Mouse (Mus musculus) retina, adult 2 months (tissue): Measurements from ENCODE around the gene Tmem131.

Experiments
- DNase-seq: peaks from one replicate; pipeline ENCODE4 v3.0.0-alpha.2; 2012; ENCODE audit warnings: low read depth, low spot score

Gene Tmem131

GRCm38 (mm10) chr1:36785238-36785641 is 158.2 kb downstream of the Tmem131 start:
- DNase-seq: no peak

GRCm38 (mm10) chr1:36784365-36785134 is 158.9 kb downstream of the Tmem131 start:
- DNase-seq: peak; percentile 55

GRCm38 (mm10) chr1:36782476-36782875 is 161.0 kb downstream of the Tmem131 start:
- no peak for DNase-seq

- no peak for DNase-seq
Observed at GRCm38 (mm10) chr1:36780793-36781192, 162.7 kb downstream of the Tmem131 start.

GRCm38 (mm10) chr1:36772198-36772934 is 171.1 kb downstream of the Tmem131 start:
- DNase-seq: no peak

- DNase-seq: no peak
Observed at GRCm38 (mm10) chr1:36770998-36771397, 172.5 kb downstream of the Tmem131 start.

- DNase-seq: no peak
Observed at GRCm38 (mm10) chr1:36769951-36770350, 173.5 kb downstream of the Tmem131 start.

- no peak for DNase-seq
Observed at GRCm38 (mm10) chr1:36768786-36769185, 174.7 kb downstream of the Tmem131 start.

- DNase-seq: no peak
Observed at GRCm38 (mm10) chr1:36767321-36767720, 176.1 kb downstream of the Tmem131 start.

- no peak for DNase-seq
Observed at GRCm38 (mm10) chr1:36766431-36767205, 176.8 kb downstream of the Tmem131 start.

GRCm38 (mm10) chr1:36761568-36761967 is 181.9 kb downstream of the Tmem131 start, which contains the start of gene Zap70:
Gene Zap70 (plus strand): TSS chr1:36761798.
- DNase-seq: no peak

- no peak for DNase-seq
Observed at GRCm38 (mm10) chr1:36761061-36761460, 182.4 kb downstream of the Tmem131 start.

GRCm38 (mm10) chr1:36760401-36760800 is 183.1 kb downstream of the Tmem131 start:
- no peak for DNase-seq

- DNase-seq: no peak
Observed at GRCm38 (mm10) chr1:36759076-36759475, 184.4 kb downstream of the Tmem131 start.

- no peak for DNase-seq
Observed at GRCm38 (mm10) chr1:36758553-36758952, 184.9 kb downstream of the Tmem131 start.

- DNase-seq: no peak
Observed at GRCm38 (mm10) chr1:36753932-36754675, 189.4 kb downstream of the Tmem131 start.

- DNase-seq: no peak
Observed at GRCm38 (mm10) chr1:36746452-36746851, 197.0 kb downstream of the Tmem131 start.

- DNase-seq: no peak
Observed at GRCm38 (mm10) chr1:36745661-36746060, 197.8 kb downstream of the Tmem131 start.

- DNase-seq: peak; percentile 41
Observed at GRCm38 (mm10) chr1:36744268-36744944, 199.1 kb downstream of the Tmem131 start.

- DNase-seq: no peak
Observed at GRCm38 (mm10) chr1:36743046-36743445, 200.4 kb downstream of the Tmem131 start.
